Mouse (Mus musculus) natural killer cell, adult 2 months (primary cell): ENCODE measurements around the gene Acp5.
A peak's percentile ranks its signal among the peaks of the same experiment; 100 is the strongest.

Experiments
- DNase-seq, 2 experiments: peaks; one replicate each; pipeline ENCODE4 v3.0.0; 2022; ENCODE audit warnings: low spot score in 2 of 2

The Acp5 gene

DNA sequence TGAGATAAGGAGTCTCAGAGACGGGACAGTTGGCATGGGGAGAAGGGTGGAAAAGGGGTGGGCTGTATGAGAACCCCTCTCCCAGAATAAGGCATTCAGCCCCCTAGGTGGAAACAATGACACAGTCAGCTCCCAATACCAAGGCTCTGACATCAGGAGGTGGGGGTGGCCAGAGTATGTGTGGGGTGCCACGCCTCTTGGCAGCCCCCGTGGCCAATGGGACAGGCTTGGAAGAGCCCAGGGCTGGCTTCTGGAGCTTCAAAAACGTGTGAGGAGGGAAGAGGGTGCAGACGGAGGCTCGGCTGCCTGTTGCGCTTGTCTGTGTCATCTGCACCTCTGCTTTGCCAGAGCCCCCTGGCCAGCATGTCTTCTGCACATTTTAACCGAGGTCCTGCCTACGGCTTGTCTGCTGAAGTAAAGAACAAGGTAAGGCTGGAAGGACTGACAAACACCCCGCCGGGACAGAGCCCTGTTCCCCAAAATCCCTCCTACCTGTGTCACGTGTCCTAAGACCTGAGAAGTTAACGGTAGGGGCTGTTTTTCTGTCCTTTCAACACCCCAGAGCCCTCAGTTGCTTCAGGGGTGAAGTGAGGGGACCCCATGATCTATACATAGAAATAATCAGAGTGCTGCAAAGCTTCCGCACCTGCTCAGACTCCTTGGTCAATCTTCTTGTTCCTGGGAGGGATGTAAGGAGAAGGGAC is 36.4 kb downstream of the Acp5 start, which contains the start of gene Cnn1:
Gene Cnn1 (plus strand): TSS at position 224 of the 704 bp plus-strand sequence.
- DNase-seq = no peak

- DNase-seq = peak; percentile 81 to 89
Observed at GRCm38 (mm10) chr9:22095854-22096307, 39.6 kb downstream of the Acp5 start.

GRCm38 (mm10) chr9:22092746-22093145 is 42.8 kb downstream of the Acp5 start:
- DNase-seq = no peak

DNA sequence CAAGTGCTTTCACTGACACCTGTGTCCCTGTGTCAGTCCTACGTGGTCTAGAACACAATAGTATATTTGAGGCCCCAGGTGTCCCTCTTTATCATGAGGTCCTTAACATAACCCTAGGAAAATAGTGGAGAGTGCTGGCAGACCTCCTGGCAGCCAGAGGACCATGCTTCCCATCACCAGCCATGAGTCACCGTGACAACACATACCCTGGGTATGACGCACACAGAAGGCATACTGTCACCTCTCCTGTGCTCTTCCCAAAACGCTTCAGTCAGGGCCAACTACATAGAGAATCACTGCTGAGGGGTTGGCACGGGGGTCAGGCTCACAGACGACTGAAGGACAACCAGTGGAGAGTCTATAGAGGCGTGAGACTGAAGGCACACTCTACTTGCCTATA is 45.5 kb downstream of the Acp5 start:
- DNase-seq = no peak

GRCm38 (mm10) chr9:22089281-22089680 is 46.2 kb downstream of the Acp5 start:
- DNase-seq = no peak

GRCm38 (mm10) chr9:22087034-22087618 is 48.4 kb downstream of the Acp5 start:
- no peak for DNase-seq

DNA sequence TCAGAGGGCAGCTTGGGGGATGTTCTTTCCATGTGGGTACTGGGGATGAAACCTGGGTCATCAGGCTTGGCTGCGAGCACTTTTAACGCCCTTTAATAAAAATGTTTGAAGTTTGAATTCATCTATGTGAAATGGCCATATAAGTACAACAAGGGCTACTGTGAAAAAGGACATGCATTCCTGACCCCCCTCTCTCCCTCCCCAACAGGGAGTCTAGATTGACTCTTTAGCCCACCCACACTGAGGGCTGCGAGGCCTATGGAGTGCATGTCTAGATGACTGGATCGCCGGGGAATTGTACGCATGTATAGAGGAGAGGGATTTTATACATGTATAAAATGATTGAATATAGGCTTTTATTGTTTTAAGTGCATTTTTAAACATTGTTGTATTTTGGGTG is 49.5 kb downstream of the Acp5 start:
- DNase-seq = no peak

- peak; percentile 89 for DNase-seq
Observed at GRCm38 (mm10) chr9:22085022-22085834, 50.3 kb downstream of the Acp5 start, which contains the start of gene Ecsit. Ecsit (minus strand) TSS chr9:22085438.

- no peak for DNase-seq
Observed at GRCm38 (mm10) chr9:22084667-22085021, 50.9 kb downstream of the Acp5 start.
